Mouse (Mus musculus) adrenal gland, postnatal 10 days (tissue): ENCODE measurements around the gene Kbtbd13. TPM values are rescaled to one million over a fixed set of nuclear protein-coding genes. Genes with fewer than 3 reads are reported as not detected.

Experiments
- DNase-seq: peaks from one replicate; pipeline ENCODE4 v3.0.0; 2021; ENCODE audit warnings: mixed read lengths
- long read RNA-seq, 2 experiments: library from polyadenylated mRNA; stranded (forward); transcript quantifications; one replicate each; pipeline ENCODE4 v2.0.0; 2021
- total RNA-seq, 2 experiments: library from RNA; stranded (reverse); gene quantifications; 2 replicates each; pipeline ENCODE4 v1.2.3; 2021

Gene Kbtbd13
- 1 to 10 TPM in 1 of 2 experiments, under 1 TPM in 1; 0.84 to 3.9 TPM for total RNA-seq
- long read RNA-seq, experiment 1, partial matches to known transcripts = 0 of 1 reads
- long read RNA-seq, experiment 1, other reads (novel, unspliced or antisense) = 0 of 1 reads
- long read RNA-seq, experiment 2, partial matches to known transcripts = 0 of 4 reads
- long read RNA-seq, experiment 2, other reads (novel, unspliced or antisense) = 0 of 4 reads

DNA sequence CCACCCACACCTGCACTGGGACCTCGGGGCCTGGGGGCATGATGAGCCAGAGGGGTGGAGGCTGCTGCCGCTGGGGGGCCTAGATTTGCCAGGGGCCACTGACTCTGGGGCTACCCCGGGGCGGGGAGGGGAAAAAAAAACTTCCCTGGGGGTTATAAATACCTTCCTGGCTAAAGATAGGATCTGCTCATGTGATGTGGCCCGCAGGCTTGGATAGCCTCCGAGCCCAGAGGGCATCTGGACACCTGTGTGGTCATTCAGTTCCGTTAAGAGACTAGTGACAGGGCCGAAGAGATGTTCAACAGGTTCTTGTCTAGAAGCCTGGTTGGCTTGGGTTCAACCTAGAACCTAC lies at the start of gene Kbtbd13:
TSS of gene Kbtbd13 (minus strand) at position 40 of the 352 bp plus-strand sequence.
- no peak for DNase-seq

GRCm38 (mm10) chr9:65435671-65436301 lies 44.3 kb upstream of the Kbtbd13 start, which contains the start of gene Mtfmt:
Gene Mtfmt, plus strand, starts transcription at chr9:65435782.
- peak; percentile 96 for DNase-seq

DNA sequence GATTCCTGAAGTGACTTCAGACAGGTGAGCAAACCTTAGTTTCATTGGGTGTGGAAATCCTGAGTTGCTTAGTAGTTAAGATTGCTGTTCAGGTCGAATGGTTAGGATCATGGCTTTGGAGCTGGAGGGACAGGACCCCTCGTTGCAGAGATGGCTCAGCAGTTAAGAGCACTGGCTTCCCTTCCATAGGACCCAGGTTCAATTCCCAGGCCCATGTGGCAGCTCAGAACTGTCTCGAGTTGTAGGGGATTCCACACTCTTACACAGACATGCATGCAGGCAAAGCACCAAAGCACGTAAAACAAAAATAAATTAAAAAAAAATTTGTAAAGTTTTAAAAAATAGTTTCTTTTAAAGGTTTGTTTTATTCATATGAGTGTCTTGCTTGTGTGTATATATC lies 43.8 kb upstream of the Kbtbd13 start:
- DNase-seq = no peak

DNA sequence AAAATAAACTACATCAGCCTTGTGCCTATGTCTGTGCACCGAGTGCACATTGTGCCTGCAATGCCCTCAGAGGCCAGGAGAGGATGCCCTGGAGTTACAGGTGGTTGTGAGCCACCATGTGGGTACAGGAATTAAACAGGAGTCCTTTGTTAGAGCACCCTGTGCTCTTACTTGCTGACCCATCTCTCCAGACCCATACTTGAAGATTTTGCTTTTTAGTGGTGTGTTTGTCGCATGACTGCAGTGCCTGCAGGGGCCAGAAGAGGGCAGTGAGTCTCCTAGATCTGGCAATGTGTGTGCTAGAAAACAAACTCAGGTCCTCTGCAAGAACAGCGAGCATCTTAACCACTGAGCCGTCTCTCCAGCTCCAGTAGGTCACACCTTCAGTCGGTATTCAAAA lies 42.7 kb upstream of the Kbtbd13 start:
- peak; percentile 73 for DNase-seq

GRCm38 (mm10) chr9:65432236-65432635 lies 40.8 kb upstream of the Kbtbd13 start:
- peak; percentile 91 for DNase-seq

DNA sequence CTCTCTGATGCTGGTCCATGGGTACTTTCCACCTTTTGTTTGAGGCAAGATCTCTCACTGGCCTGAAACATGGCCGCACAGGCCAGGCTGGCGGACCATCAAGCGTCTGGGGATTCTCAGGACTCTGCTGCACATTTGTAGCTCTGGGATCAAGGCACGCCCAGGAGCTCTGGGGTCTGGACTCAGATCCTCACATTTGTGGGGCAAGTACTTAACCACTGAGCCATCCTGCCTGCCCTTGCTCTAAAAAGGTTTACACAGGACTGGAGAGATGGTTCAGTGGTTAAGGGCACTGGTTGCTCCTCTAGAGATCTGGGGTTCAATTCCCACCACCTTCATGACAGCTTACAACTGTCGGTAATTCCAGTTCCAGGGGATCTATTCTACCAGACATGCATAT lies 39.5 kb upstream of the Kbtbd13 start:
- no peak for DNase-seq

DNA sequence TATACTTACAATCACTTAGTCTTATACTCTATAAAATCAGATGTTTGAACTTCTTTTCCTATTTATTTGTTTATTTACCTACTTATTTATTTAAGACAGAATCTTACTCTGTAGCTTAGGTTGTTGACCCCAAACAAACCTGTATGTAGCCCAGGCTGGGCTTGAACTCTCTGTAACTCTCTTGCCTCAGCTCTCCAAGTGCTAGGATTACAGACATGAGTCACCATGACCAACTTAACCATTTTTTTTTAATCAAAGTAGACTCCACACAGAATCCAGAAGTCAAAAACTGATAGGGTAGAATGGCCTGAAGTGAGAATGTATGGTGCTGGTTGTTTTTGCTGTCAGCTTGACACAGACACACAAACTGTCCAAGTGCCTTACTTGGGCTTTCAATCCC lies 38.9 kb upstream of the Kbtbd13 start:
- no peak for DNase-seq

DNA sequence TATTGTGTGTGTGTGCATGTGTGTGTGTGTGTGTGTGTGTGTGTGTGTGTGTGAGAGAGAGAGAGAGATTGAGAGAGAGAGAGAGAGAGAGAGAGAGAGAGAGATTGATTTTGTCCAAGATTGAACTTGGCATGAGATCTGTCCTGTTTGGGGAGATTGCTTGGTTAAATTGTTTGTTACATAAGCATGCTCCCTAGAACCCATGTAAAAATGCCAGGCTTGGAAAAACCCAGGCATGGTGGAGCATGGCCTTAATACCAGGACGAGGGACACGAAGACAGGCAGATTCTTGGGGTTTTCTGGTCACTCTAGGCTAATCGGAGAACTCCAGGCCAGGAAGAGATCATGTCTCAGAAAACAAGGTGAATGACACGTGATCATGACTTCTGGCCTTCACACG lies 36.6 kb upstream of the Kbtbd13 start:
- no peak for DNase-seq

GRCm38 (mm10) chr9:65427511-65427910 lies 36.1 kb upstream of the Kbtbd13 start:
- no peak for DNase-seq

GRCm38 (mm10) chr9:65424393-65424792 lies 32.9 kb upstream of the Kbtbd13 start:
- no peak for DNase-seq

- DNase-seq = peak; percentile 44
Measured at GRCm38 (mm10) chr9:65422760-65423501, 31.5 kb upstream of the Kbtbd13 start, which contains the start of gene Slc51b. Gene Slc51b, minus strand, starts transcription at chr9:65422955.

DNA sequence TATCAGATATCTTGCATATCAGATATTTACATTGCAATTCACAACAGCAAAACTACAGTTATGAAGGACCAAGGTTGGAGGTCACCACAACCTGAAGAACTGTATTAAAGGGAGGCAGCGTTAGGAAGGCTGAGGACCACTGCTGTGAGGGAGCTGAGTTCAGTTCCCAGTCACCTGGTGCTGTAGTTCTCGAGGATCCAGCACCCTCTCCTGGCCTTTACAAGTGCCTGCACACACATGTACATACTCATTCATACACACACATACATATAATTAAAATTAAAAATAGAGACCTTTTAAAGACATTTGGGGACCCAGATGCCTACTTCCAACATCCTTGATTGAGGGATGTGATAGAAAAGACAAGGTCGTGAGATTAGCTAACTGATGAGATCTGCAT lies 28.2 kb upstream of the Kbtbd13 start:
- no peak for DNase-seq

- no peak for DNase-seq
Measured at GRCm38 (mm10) chr9:65417738-65418137, 26.3 kb upstream of the Kbtbd13 start.

- no peak for DNase-seq
Measured at GRCm38 (mm10) chr9:65411326-65411725, 19.9 kb upstream of the Kbtbd13 start.

DNA sequence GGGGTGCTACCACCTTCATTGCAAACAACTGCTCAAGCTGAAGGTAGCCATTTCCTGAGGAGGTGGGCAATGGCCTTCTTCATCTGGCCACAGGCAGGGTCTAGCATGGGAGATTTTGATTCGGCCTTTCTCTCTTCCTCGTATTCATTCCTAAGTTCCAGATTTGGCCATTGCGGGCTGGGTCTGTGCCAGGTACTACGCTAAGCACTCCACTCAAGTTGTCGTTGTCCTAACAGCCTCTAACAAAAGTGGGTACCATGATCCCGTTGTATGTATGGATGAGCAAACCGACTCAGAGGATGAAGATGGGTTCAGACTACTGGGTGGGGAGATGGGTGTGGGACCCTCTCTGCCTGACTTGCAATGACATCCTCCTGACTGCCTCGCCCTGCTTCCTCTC lies 18.9 kb upstream of the Kbtbd13 start:
- DNase-seq = no peak

DNA sequence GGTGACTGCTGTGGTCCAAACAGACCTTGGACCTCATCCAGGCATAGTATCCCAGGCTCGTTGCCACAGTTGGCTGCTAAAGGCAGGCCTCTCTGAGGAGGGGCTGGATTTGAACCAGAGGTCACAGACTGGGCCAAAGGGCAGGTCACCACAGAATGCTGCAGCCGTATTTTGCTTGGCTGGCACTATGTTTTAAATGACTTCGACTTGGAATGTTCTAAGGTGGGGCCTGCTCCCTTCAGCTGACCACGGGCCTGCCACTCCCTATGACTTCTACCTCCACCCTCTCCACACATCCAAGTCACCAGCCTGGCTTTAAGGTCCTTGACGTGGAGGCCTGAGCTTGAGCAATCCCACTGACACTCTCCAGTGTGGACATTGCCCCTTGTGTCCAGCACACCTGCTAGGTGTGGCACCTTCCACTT lies 17.4 kb upstream of the Kbtbd13 start:
- peak; percentile 80 for DNase-seq

DNA sequence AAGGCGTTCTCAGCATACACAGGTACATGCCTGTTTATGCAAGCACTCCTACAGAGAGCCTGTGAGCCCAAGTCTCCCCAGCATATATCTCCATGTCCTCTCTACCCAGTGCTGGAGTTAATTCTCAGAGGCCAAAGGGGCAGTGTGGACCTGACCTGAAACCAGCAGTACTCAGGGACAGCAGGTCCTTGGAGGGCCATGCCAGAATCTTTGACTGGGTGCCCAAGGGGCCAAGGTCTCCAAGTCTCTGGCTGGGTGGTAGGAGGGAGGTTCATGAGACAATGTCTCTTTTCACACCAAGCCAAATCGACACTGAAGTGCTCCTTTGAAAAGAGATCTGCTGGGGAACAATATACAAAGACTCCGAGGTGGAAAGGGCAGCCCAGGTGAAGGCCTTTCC lies 16.4 kb upstream of the Kbtbd13 start:
- peak; percentile 57 for DNase-seq

GRCm38 (mm10) chr9:65407327-65407726 lies 15.9 kb upstream of the Kbtbd13 start:
- no peak for DNase-seq

GRCm38 (mm10) chr9:65405184-65405449 lies 13.7 kb upstream of the Kbtbd13 start:
- no peak for DNase-seq

- DNase-seq = peak; percentile 93
Measured at GRCm38 (mm10) chr9:65404331-65405183, 13.1 kb upstream of the Kbtbd13 start.

- no peak for DNase-seq
Measured at GRCm38 (mm10) chr9:65399934-65400333, 8.5 kb upstream of the Kbtbd13 start.

DNA sequence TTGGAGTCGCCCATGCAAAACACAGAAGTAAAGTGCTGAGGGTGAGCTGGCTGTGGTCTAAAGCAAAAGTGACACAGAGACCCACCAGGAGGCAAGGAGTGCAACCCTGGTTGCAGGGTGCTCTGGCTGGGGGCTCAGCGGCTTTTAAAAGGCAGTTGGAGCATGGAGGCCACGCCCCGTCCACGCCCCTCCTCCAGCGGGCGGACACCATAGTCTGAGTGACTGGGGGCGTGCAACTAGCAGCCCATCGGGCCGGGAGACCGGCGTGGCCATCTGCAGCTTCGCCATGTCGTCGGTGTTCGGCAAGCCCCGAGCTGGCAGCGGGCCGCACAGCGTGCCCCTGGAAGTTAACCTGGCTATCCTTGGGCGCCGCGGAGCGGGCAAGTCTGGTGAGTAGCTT lies 6.8 kb upstream of the Kbtbd13 start, which contains the start of gene Rasl12:
TSS of gene Rasl12 (plus strand) at position 228 of the 400 bp plus-strand sequence.
- peak; percentile 85 for DNase-seq

DNA sequence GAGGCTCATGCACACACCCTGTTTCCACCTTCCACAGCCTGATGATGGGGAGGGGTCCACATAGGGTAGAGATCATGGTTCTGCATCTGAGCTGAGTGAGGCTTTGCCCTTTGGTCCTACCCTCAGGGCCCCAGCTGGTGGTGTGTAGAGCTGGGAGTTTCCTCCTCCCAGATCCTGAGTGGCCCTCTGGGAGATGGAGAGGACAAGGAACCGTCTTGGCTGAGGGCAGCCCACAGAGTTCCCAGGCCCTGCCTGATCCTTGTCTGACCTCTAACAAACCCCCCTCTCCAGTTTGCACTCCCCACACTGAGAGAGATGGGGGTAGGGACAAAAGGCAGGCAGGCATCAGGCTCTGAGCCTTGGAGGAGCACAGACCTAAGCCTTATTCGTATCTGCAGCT lies 2.9 kb upstream of the Kbtbd13 start:
- DNase-seq = no peak
